Mouse (Mus musculus): ENCODE measurements around the gene Dpm1. TPM values are rescaled to one million over a fixed set of nuclear protein-coding genes. Genes with fewer than 3 reads are reported as not detected.
A peak's percentile ranks its signal among the peaks of the same experiment; 100 is the strongest.

The Dpm1 gene
- polyA plus RNA-seq, 1 experiment, result 14.0 TPM

- Histone ChIP-seq H3K79me3 (ENCODE audit: low read depth) (peaks cover 61% of the 10 kb centered on the region), H3K79me2 (ENCODE audit: control insufficient read depth, insufficient read depth) (peaks cover 65% of the 10 kb centered on the region), H3K4me3 (ENCODE audit: insufficient read depth, poor library complexity, severe bottlenecking) (peak overlapping the region; percentile 74), H3K36me3 (ENCODE audit: control insufficient read depth, insufficient read depth) (peaks cover 70% of the 10 kb centered on the region), H3K27me3 (ENCODE audit: control insufficient read depth, insufficient read depth, insufficient read length) (no peaks in the 10 kb centered on the region), H3ac (ENCODE audit: control insufficient read depth, insufficient read length, low read depth) (peak overlapping the region; percentile 95)
- TF ChIP-seq USF1 (IDR thresholded peaks at IDR 0.05; ENCODE audit: low read depth) (no peak), CEBPB (IDR thresholded peaks at IDR 0.05; ENCODE audit: low read depth) (no peak), MYOD1 (IDR thresholded peaks at IDR 0.05; ENCODE audit: control insufficient read depth, insufficient read length, low read depth) (no peak), CTCF (IDR thresholded peaks at IDR 0.05; ENCODE audit: control insufficient read depth, insufficient read depth, insufficient read length) (peak; percentile 95), MAX (IDR thresholded peaks at IDR 0.05) (no peak)
These were observed 25.1 kb downstream of the Dpm1 start for GRCm38 (mm10) chr2:168205265-168205664.

GRCm38 (mm10) chr2:168204476-168204999 is 25.9 kb downstream of the Dpm1 start:
- Histone ChIP-seq H3K36me3 (ENCODE audit: control insufficient read depth, insufficient read depth) (peaks cover 66% of the 10 kb centered on the region), H3ac (ENCODE audit: control insufficient read depth, insufficient read length, low read depth) (no peak overlapping the region), H3K79me3 (ENCODE audit: low read depth) (peaks cover 67% of the 10 kb centered on the region), H3K4me3 (ENCODE audit: insufficient read depth, poor library complexity, severe bottlenecking) (no peak overlapping the region), H3K27me3 (ENCODE audit: control insufficient read depth, insufficient read depth, insufficient read length) (no peaks in the 10 kb centered on the region), H3K79me2 (ENCODE audit: control insufficient read depth, insufficient read depth) (peaks cover 72% of the 10 kb centered on the region)
- TF ChIP-seq MYOG (IDR thresholded peaks at IDR 0.05; ENCODE audit: control insufficient read depth, extremely low read depth, insufficient read length), result no peak
- TF ChIP-seq CTCF (IDR thresholded peaks at IDR 0.05; ENCODE audit: control insufficient read depth, insufficient read depth, insufficient read length), result no peak
- no peak for TF ChIP-seq FOSL1 (IDR thresholded peaks at IDR 0.05; ENCODE audit: insufficient read depth, low read length, poor library complexity, severe bottlenecking)
- TF ChIP-seq MAX (IDR thresholded peaks at IDR 0.05), result no peak
- TF ChIP-seq CEBPB (IDR thresholded peaks at IDR 0.05; ENCODE audit: low read depth), result no peak
- TF ChIP-seq USF1 (IDR thresholded peaks at IDR 0.05; ENCODE audit: low read depth), result no peak
- TF ChIP-seq MYOD1 (IDR thresholded peaks at IDR 0.05; ENCODE audit: control insufficient read depth, insufficient read length, low read depth), result no peak

GRCm38 (mm10) chr2:168200014-168200691 is 30.2 kb downstream of the Dpm1 start:
- TF ChIP-seq FOSL1 (IDR thresholded peaks at IDR 0.05; ENCODE audit: insufficient read depth, low read length, poor library complexity, severe bottlenecking) (no peak), CTCF (IDR thresholded peaks at IDR 0.05; ENCODE audit: control insufficient read depth, insufficient read depth, insufficient read length) (no peak), MAX (IDR thresholded peaks at IDR 0.05) (no peak)
- peaks cover 86% of the 10 kb centered on the region for H3K36me3 ChIP-seq (ENCODE audit: control insufficient read depth, insufficient read depth)

GRCm38 (mm10) chr2:168199476-168199875 is 30.9 kb downstream of the Dpm1 start:
- TF ChIP-seq USF1 (IDR thresholded peaks at IDR 0.05; ENCODE audit: low read depth) (no peak), CTCF (IDR thresholded peaks at IDR 0.05; ENCODE audit: control insufficient read depth, insufficient read depth, insufficient read length) (no peak), MYOD1 (IDR thresholded peaks at IDR 0.05; ENCODE audit: control insufficient read depth, insufficient read length, low read depth) (no peak), CEBPB (IDR thresholded peaks at IDR 0.05; ENCODE audit: low read depth) (no peak), FOSL1 (IDR thresholded peaks at IDR 0.05; ENCODE audit: insufficient read depth, low read length, poor library complexity, severe bottlenecking) (no peak), MAX (IDR thresholded peaks at IDR 0.05) (no peak), MYOG (IDR thresholded peaks at IDR 0.05; ENCODE audit: control insufficient read depth, extremely low read depth, insufficient read length) (no peak)
- Histone ChIP-seq H3K79me3 (ENCODE audit: low read depth) (peaks cover 99% of the 10 kb centered on the region), H3K4me3 (ENCODE audit: insufficient read depth, poor library complexity, severe bottlenecking) (no peak overlapping the region), H3K36me3 (ENCODE audit: control insufficient read depth, insufficient read depth) (peaks cover 85% of the 10 kb centered on the region), H3K79me2 (ENCODE audit: control insufficient read depth, insufficient read depth) (peaks cover 100% of the 10 kb centered on the region), H3ac (ENCODE audit: control insufficient read depth, insufficient read length, low read depth) (no peak overlapping the region), H3K27me3 (ENCODE audit: control insufficient read depth, insufficient read depth, insufficient read length) (no peaks in the 10 kb centered on the region)

More at GRCm38 (mm10) chr2:168200014-168200691, 30.2 kb downstream of the Dpm1 start:
- H3K27me3 ChIP-seq (ENCODE audit: control insufficient read depth, insufficient read depth, insufficient read length), result no peaks in the 10 kb centered on the region
- H3K79me3 ChIP-seq (ENCODE audit: low read depth), result peaks cover 99% of the 10 kb centered on the region
- H3ac ChIP-seq (ENCODE audit: control insufficient read depth, insufficient read length, low read depth), result no peak overlapping the region
- peaks cover 100% of the 10 kb centered on the region for H3K79me2 ChIP-seq (ENCODE audit: control insufficient read depth, insufficient read depth)
- H3K4me3 ChIP-seq (ENCODE audit: insufficient read depth, poor library complexity, severe bottlenecking), result no peak overlapping the region

GRCm38 (mm10) chr2:168198421-168198820 is 32.0 kb downstream of the Dpm1 start:
- Histone ChIP-seq H3K27me3 (ENCODE audit: control insufficient read depth, insufficient read depth, insufficient read length) (no peaks in the 10 kb centered on the region), H3ac (ENCODE audit: control insufficient read depth, insufficient read length, low read depth) (no peak overlapping the region), H3K36me3 (ENCODE audit: control insufficient read depth, insufficient read depth) (peaks cover 85% of the 10 kb centered on the region), H3K79me2 (ENCODE audit: control insufficient read depth, insufficient read depth) (peaks cover 100% of the 10 kb centered on the region), H3K79me3 (ENCODE audit: low read depth) (peaks cover 99% of the 10 kb centered on the region), H3K4me3 (ENCODE audit: insufficient read depth, poor library complexity, severe bottlenecking) (no peak overlapping the region)
- TF ChIP-seq CTCF (IDR thresholded peaks at IDR 0.05; ENCODE audit: control insufficient read depth, insufficient read depth, insufficient read length) (no peak), FOSL1 (IDR thresholded peaks at IDR 0.05; ENCODE audit: insufficient read depth, low read length, poor library complexity, severe bottlenecking) (no peak), MYOD1 (IDR thresholded peaks at IDR 0.05; ENCODE audit: control insufficient read depth, insufficient read length, low read depth) (no peak), USF1 (IDR thresholded peaks at IDR 0.05; ENCODE audit: low read depth) (no peak), CEBPB (IDR thresholded peaks at IDR 0.05; ENCODE audit: low read depth) (no peak), MAX (IDR thresholded peaks at IDR 0.05) (no peak), MYOG (IDR thresholded peaks at IDR 0.05; ENCODE audit: control insufficient read depth, extremely low read depth, insufficient read length) (no peak)
